ENCODE assay signal across 9 mouse cellular contexts in the genomic region with DNA sequence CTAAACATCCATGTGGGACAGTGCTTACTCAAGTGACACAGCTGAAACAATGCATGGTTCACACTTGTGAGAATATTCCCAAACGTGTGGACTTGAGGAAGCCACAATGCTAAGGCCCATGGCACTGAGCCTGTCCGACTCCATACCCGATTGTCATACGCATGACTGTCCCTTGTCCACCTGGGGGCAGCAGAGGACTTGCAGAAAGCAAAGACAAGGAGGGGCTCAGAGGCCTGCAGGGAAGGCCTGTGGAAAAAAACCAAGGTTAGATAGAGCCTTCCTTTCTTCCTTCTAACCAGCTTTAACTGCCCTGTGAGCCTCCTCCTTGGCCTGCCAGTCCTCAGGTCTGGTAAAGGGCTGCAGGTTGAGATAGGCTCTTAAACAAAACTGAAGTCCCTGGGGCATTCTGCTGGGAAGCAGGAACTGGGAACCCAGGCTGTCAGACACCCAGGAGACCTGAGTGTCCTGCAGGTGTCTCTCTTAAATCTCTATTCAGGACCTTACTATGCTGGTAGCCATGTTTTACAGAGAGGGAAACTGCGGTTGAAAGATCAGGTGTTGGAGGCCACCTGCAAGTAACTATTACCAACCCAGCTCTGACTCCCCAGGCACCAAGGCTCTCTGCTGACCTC. TPM values are rescaled to one million over a fixed set of nuclear protein-coding genes. Genes with fewer than 3 reads are reported as not detected.
A peak's percentile ranks its signal among the peaks of the same experiment; 100 is the strongest.
DNase-seq lines count a peak whose midpoint lies in the region; ATAC-seq and TF ChIP-seq lines count a peak whose summit lies in the region.
"Had no signal": no experiment of that assay in that cellular context is flagged by ENCODE, and none has a peak within 500 bp of the region (broad histone marks: within the 10 kb centered on the region; RNA-seq: fewer than 3 reads in every experiment).

No protein-coding gene starts in this region.

- no peaks in the 10 kb centered on the region for H3K36me3 ChIP-seq in heart, embryonic 13.5 days
- H3K36me3 ChIP-seq in kidney, postnatal 0 days (ENCODE audit: insufficient read depth, low read length) = no peaks in the 10 kb centered on the region
- H3K36me3 ChIP-seq in neural tube, embryonic 12.5 days = no peaks in the 10 kb centered on the region
- H3K36me3 ChIP-seq in stomach, postnatal 0 days (ENCODE audit: control insufficient read depth, insufficient read depth, low read length) = no peaks in the 10 kb centered on the region
- H3K36me3 ChIP-seq: G1E had no signal

- peak; percentile 98 for TF ChIP-seq CTCF in kidney, postnatal 0 days (IDR thresholded peaks at IDR 0.05; ENCODE audit: low read depth)
- TF ChIP-seq CTCF in stomach, postnatal 0 days (IDR thresholded peaks at IDR 0.05; ENCODE audit: low read depth) = peak; percentile 99

- no peak overlapping the region for H3K27ac ChIP-seq in heart, embryonic 13.5 days (replicated peaks)
- peak overlapping the region; percentile 76 for H3K27ac ChIP-seq in kidney, postnatal 0 days
- H3K27ac ChIP-seq in neural tube, embryonic 12.5 days = no peak overlapping the region
- peak overlapping the region; percentile 40; the same call in 1 of the 2 replicates for H3K27ac ChIP-seq in stomach, postnatal 0 days (replicated peaks)

- no peaks in the 10 kb centered on the region; the same call in 1 of the 2 replicates for H3K4me1 ChIP-seq in heart, embryonic 13.5 days
- no peaks in the 10 kb centered on the region; the same call in 1 of the 2 replicates for H3K4me1 ChIP-seq in kidney, postnatal 0 days (replicated peaks; ENCODE audit: insufficient read depth, low read length)
- H3K4me1 ChIP-seq in neural tube, embryonic 12.5 days = no peaks in the 10 kb centered on the region
- no peaks in the 10 kb centered on the region for H3K4me1 ChIP-seq in stomach, postnatal 0 days (replicated peaks; ENCODE audit: control insufficient read depth, insufficient read depth)

- H3K27me3 ChIP-seq in heart, embryonic 13.5 days (replicated peaks) = no peaks in the 10 kb centered on the region
- H3K27me3 ChIP-seq in kidney, postnatal 0 days (ENCODE audit: insufficient read depth, low read length) = no peaks in the 10 kb centered on the region
- H3K27me3 ChIP-seq in neural tube, embryonic 12.5 days (replicated peaks) = no peaks in the 10 kb centered on the region
- no peaks in the 10 kb centered on the region for H3K27me3 ChIP-seq in stomach, postnatal 0 days (ENCODE audit: control insufficient read depth, insufficient read depth, low read length)

- H3K9me3 ChIP-seq in heart, embryonic 13.5 days = no peaks in the 10 kb centered on the region
- H3K9me3 ChIP-seq in kidney, postnatal 0 days (replicated peaks; ENCODE audit: low read length) = no peaks in the 10 kb centered on the region
- no peaks in the 10 kb centered on the region for H3K9me3 ChIP-seq in neural tube, embryonic 12.5 days
- H3K9me3 ChIP-seq in stomach, postnatal 0 days (ENCODE audit: control insufficient read depth, low read length) = no peaks in the 10 kb centered on the region

- no peak for TF ChIP-seq EP300 in stomach, postnatal 0 days (optimal IDR thresholded peaks at IDR 0.05)

- H3K9ac ChIP-seq in heart, embryonic 13.5 days = 0 out of 2 replicates have a peak overlapping the region, but pooled peaks have one; percentile 12
- H3K9ac ChIP-seq in kidney, postnatal 0 days (ENCODE audit: low read depth, low read length) = peak overlapping the region; percentile 31; the same call in 1 of the 2 replicates
- H3K9ac ChIP-seq in neural tube, embryonic 12.5 days = no peak overlapping the region
- 0 out of 2 replicates have a peak overlapping the region, but pooled peaks have one; percentile 23 for H3K9ac ChIP-seq in stomach, postnatal 0 days (ENCODE audit: low read length)

- DNase-seq in 3T3-L1 (ENCODE audit: low read depth, low spot score) (peak; percentile 89), liver (peak; percentile 83)
- DNase-seq in brain, adult 2 months (ENCODE audit: low read depth, low spot score) = peak; percentile 90
- DNase-seq in fibroblast of lung, adult 2 months (ENCODE audit: low read depth) = peak; percentile 41
- DNase-seq in kidney, postnatal 0 days (ENCODE audit: low spot score) = peak; percentile 96
- DNase-seq in stomach, postnatal 0 days (ENCODE audit: low spot score) = peak; percentile 92

- WGBS in heart, embryonic 13.5 days = 21% methylated on average over 5 of the region's 5 CpGs
- WGBS in kidney, postnatal 0 days = 12% methylated on average over 5 of the region's 5 CpGs
- WGBS in neural tube, embryonic 12.5 days = 22% methylated on average over 5 of the region's 5 CpGs
- WGBS in stomach, postnatal 0 days = 15% methylated on average over 5 of the region's 5 CpGs

- no peak overlapping the region for H3K4me3 ChIP-seq in heart, embryonic 13.5 days
- no peak overlapping the region for H3K4me3 ChIP-seq in kidney, postnatal 0 days (replicated peaks; ENCODE audit: low read depth, low read length)
- no peak overlapping the region for H3K4me3 ChIP-seq in neural tube, embryonic 12.5 days
- H3K4me3 ChIP-seq in stomach, postnatal 0 days (ENCODE audit: low read depth, low read length) = no peak overlapping the region

- no peak overlapping the region for H3K4me2 ChIP-seq in heart, embryonic 13.5 days
- H3K4me2 ChIP-seq in kidney, postnatal 0 days (ENCODE audit: low read length) = no peak overlapping the region
- no peak overlapping the region for H3K4me2 ChIP-seq in neural tube, embryonic 12.5 days (replicated peaks)
- H3K4me2 ChIP-seq in stomach, postnatal 0 days (replicated peaks; ENCODE audit: low read depth) = no peak overlapping the region

- no peak for ATAC-seq in heart, embryonic 13.5 days (ENCODE audit: extremely low read depth, insufficient number of reproducible peaks, low FRiP score, low TSS enrichment)
- ATAC-seq in kidney, postnatal 0 days (replicated peaks; ENCODE audit: low FRiP score, low read depth) = peak; percentile 68
- ATAC-seq in neural tube, embryonic 12.5 days (ENCODE audit: low FRiP score, low read depth) = peak; percentile 90
- peak; percentile 81 for ATAC-seq in stomach, postnatal 0 days (ENCODE audit: low FRiP score, low TSS enrichment)

RNA-seq across cellular contexts. Expression of gene Ambp, which starts 4.5 kb away (rescaled TPM):
- polyA plus RNA-seq in heart, embryonic 13.5 days (2015; fragmentation: Nextera tagmentation; extraction: Ambion mirVana) = 3.2 and 26.2 TPM in 2 replicates
- 2.3 and 2.5 TPM in 2 replicates for polyA plus RNA-seq in kidney, postnatal 0 days (2015; fragmentation: Nextera tagmentation; extraction: Ambion mirVana)
- polyA plus RNA-seq in neural tube, embryonic 12.5 days (2016; fragmentation: Nextera tagmentation; extraction: Ambion mirVana) = 0.30 and 1.00 TPM in 2 replicates
- polyA plus RNA-seq in stomach, postnatal 0 days (2015; fragmentation: Nextera tagmentation; extraction: Ambion mirVana) = 8.2 and 10.6 TPM in 2 replicates
- polyA plus RNA-seq: G1E had no signal

RNA-seq across cellular contexts. Expression of gene Kif12, which starts 12.9 kb away (rescaled TPM):
- 0.90 and 1.3 TPM in 2 replicates for polyA plus RNA-seq in heart, embryonic 13.5 days (2015; fragmentation: Nextera tagmentation; extraction: Ambion mirVana)
- polyA plus RNA-seq in kidney, postnatal 0 days (2015; fragmentation: Nextera tagmentation; extraction: Ambion mirVana) = 98.4 and 108 TPM in 2 replicates
- not detected in 2 replicates for polyA plus RNA-seq in neural tube, embryonic 12.5 days (2016; fragmentation: Nextera tagmentation; extraction: Ambion mirVana)
- 4.0 and 4.7 TPM in 2 replicates for polyA plus RNA-seq in stomach, postnatal 0 days (2015; fragmentation: Nextera tagmentation; extraction: Ambion mirVana)
- polyA plus RNA-seq: G1E had no signal

RNA-seq across cellular contexts. Expression of gene Col27a1, which starts 54.7 kb away (rescaled TPM):
- 3.7 and 4.2 TPM in 2 replicates for polyA plus RNA-seq in heart, embryonic 13.5 days (2015; fragmentation: Nextera tagmentation; extraction: Ambion mirVana)
- 5.7 and 6.4 TPM in 2 replicates for polyA plus RNA-seq in kidney, postnatal 0 days (2015; fragmentation: Nextera tagmentation; extraction: Ambion mirVana)
- polyA plus RNA-seq in neural tube, embryonic 12.5 days (2016; fragmentation: Nextera tagmentation; extraction: Ambion mirVana) = 4.6 and 5.4 TPM in 2 replicates
- polyA plus RNA-seq in stomach, postnatal 0 days (2015; fragmentation: Nextera tagmentation; extraction: Ambion mirVana) = 5.3 and 6.2 TPM in 2 replicates
- polyA plus RNA-seq: G1E had no signal

Comparison
In these comparisons a context has a peak if more than half of its experiments do, and no peak if none do; other contexts are left out.
1. DNase-seq: peak in every context shown above with its lines; median percentile 96 in kidney, postnatal 0 days; 92 in stomach, postnatal 0 days; 90 in brain, adult 2 months; 89 in 3T3-L1; 83 in liver; 41 in fibroblast of lung, adult 2 months.
2. H3K27ac ChIP-seq: peak in kidney, postnatal 0 days (single experiment) and stomach, postnatal 0 days (single experiment); none in heart, embryonic 13.5 days (single experiment) and neural tube, embryonic 12.5 days (single experiment).
3. RNA of gene Kif12, which starts 12.9 kb away (polyA plus RNA-seq): 98.4 to 108 TPM in kidney, postnatal 0 days; 4.0 to 4.7 TPM in stomach, postnatal 0 days, 0.90 to 1.3 TPM in heart, embryonic 13.5 days and not detected in neural tube, embryonic 12.5 days; every median in the first group is over 10 times any median in the second.